Mouse (Mus musculus): ENCODE data around the gene Hsd17b7. TPM values are rescaled to one million over a fixed set of nuclear protein-coding genes. Genes with fewer than 3 reads are reported as not detected.
A peak's percentile ranks its signal among the peaks of the same experiment; 100 is the strongest.

Gene Hsd17b7
- polyA plus RNA-seq, 1 experiment from 2014 or later = 11.8 TPM

- H3K4me2 ChIP-seq (replicated peaks; ENCODE audit: low read depth, low read length) = no peak overlapping the region
- no peak overlapping the region for H3K4me3 ChIP-seq (ENCODE audit: low read depth, low read length)
- TF ChIP-seq EP300 (IDR thresholded peaks at IDR 0.05) = no peak
- no peak for TF ChIP-seq CTCF (IDR thresholded peaks at IDR 0.05)
- no peak overlapping the region for H3K27ac ChIP-seq (ENCODE audit: low read length)
- WGBS = 69% methylated on average over 7 of the region's 7 CpGs
- no peaks in the 10 kb centered on the region for H3K4me1 ChIP-seq (ENCODE audit: insufficient read depth, low read depth, low read length)
- no peak overlapping the region for H3K9ac ChIP-seq (replicated peaks; ENCODE audit: low read depth)
- no peaks in the 10 kb centered on the region for H3K9me3 ChIP-seq (ENCODE audit: low read length)
- H3K27me3 ChIP-seq (replicated peaks; ENCODE audit: insufficient read depth, low read length) = no peaks in the 10 kb centered on the region
- no peaks in the 10 kb centered on the region for H3K36me3 ChIP-seq (ENCODE audit: insufficient read depth, low read length)
- ATAC-seq (no peak), DNase-seq (ENCODE audit: low spot score) (no peak)
Observed at GRCm38 (mm10) chr1:169932122-169932746, 36.8 kb downstream of the Hsd17b7 start.

- H3K9ac ChIP-seq (replicated peaks; ENCODE audit: low read depth) = no peak overlapping the region
- 75% methylated on average over 7 of the region's 7 CpGs for WGBS
- no peaks in the 10 kb centered on the region for H3K36me3 ChIP-seq (ENCODE audit: insufficient read depth, low read length)
- ATAC-seq (no peak), DNase-seq (ENCODE audit: low spot score) (no peak)
- no peak overlapping the region for H3K27ac ChIP-seq (ENCODE audit: low read length)
- H3K27me3 ChIP-seq (replicated peaks; ENCODE audit: insufficient read depth, low read length) = no peaks in the 10 kb centered on the region
- H3K9me3 ChIP-seq (ENCODE audit: low read length) = no peaks in the 10 kb centered on the region
- H3K4me3 ChIP-seq (ENCODE audit: low read depth, low read length) = no peak overlapping the region
- no peaks in the 10 kb centered on the region for H3K4me1 ChIP-seq (ENCODE audit: insufficient read depth, low read depth, low read length)
- H3K4me2 ChIP-seq (replicated peaks; ENCODE audit: low read depth, low read length) = no peak overlapping the region
- TF ChIP-seq CTCF (IDR thresholded peaks at IDR 0.05) (no peak), EP300 (IDR thresholded peaks at IDR 0.05) (no peak)
Observed at GRCm38 (mm10) chr1:169931698-169932097, 37.3 kb downstream of the Hsd17b7 start.

GRCm38 (mm10) chr1:169928454-169928971 is 40.5 kb downstream of the Hsd17b7 start, which contains the start of gene Ccdc190:
Ccdc190 (plus strand) TSS chr1:169928648.
- 14% methylated on average over 12 of the region's 12 CpGs for WGBS
- no peaks in the 10 kb centered on the region for H3K9me3 ChIP-seq (ENCODE audit: low read length)
- no peak for DNase-seq (ENCODE audit: low spot score)
- H3K4me3 ChIP-seq (ENCODE audit: low read depth, low read length) = no peak within 1 kb of the TSS
- H3K27ac ChIP-seq (ENCODE audit: low read length) = no peak within 1 kb of the TSS
- no peaks in the 10 kb centered on the region for H3K36me3 ChIP-seq (ENCODE audit: insufficient read depth, low read length)
- peak; percentile 37; the same call in 1 of the 2 replicates for ATAC-seq
- no peak within 1 kb of the TSS for H3K9ac ChIP-seq (replicated peaks; ENCODE audit: low read depth)
- H3K4me2 ChIP-seq (replicated peaks; ENCODE audit: low read depth, low read length) = peak within 1 kb of the TSS; percentile 36; the same call in 1 of the 2 replicates
- TF ChIP-seq EP300 (IDR thresholded peaks at IDR 0.05) (no peak), CTCF (IDR thresholded peaks at IDR 0.05) (no peak)
- H3K4me1 ChIP-seq (ENCODE audit: insufficient read depth, low read depth, low read length) = no peaks in the 10 kb centered on the region
- no peaks in the 10 kb centered on the region for H3K27me3 ChIP-seq (replicated peaks; ENCODE audit: insufficient read depth, low read length)

- no peaks in the 10 kb centered on the region for H3K9me3 ChIP-seq (ENCODE audit: low read length)
- no peak for ATAC-seq
- WGBS = 59% methylated on average over 8 of the region's 8 CpGs
- no peak overlapping the region for H3K4me3 ChIP-seq (ENCODE audit: low read depth, low read length)
- H3K4me2 ChIP-seq (replicated peaks; ENCODE audit: low read depth, low read length) = no peak overlapping the region
- no peak for DNase-seq (ENCODE audit: low spot score)
- no peak overlapping the region for H3K27ac ChIP-seq (ENCODE audit: low read length)
- H3K9ac ChIP-seq (replicated peaks; ENCODE audit: low read depth) = no peak overlapping the region
- no peaks in the 10 kb centered on the region for H3K36me3 ChIP-seq (ENCODE audit: insufficient read depth, low read length)
- TF ChIP-seq EP300 (IDR thresholded peaks at IDR 0.05) = no peak
- no peaks in the 10 kb centered on the region for H3K4me1 ChIP-seq (ENCODE audit: insufficient read depth, low read depth, low read length)
- H3K27me3 ChIP-seq (replicated peaks; ENCODE audit: insufficient read depth, low read length) = no peaks in the 10 kb centered on the region
Observed at GRCm38 (mm10) chr1:169927753-169928369, 41.2 kb downstream of the Hsd17b7 start.

GRCm38 (mm10) chr1:169924567-169924966 is 44.5 kb downstream of the Hsd17b7 start:
- no peak overlapping the region for H3K27ac ChIP-seq (ENCODE audit: low read length)
- no peak for ATAC-seq
- H3K4me2 ChIP-seq (replicated peaks; ENCODE audit: low read depth, low read length) = no peak overlapping the region
- no peak for DNase-seq (ENCODE audit: low spot score)
- H3K27me3 ChIP-seq (replicated peaks; ENCODE audit: insufficient read depth, low read length) = no peaks in the 10 kb centered on the region
- H3K9ac ChIP-seq (replicated peaks; ENCODE audit: low read depth) = no peak overlapping the region
- H3K4me3 ChIP-seq (ENCODE audit: low read depth, low read length) = no peak overlapping the region
- no peaks in the 10 kb centered on the region for H3K9me3 ChIP-seq (ENCODE audit: low read length)
- no peaks in the 10 kb centered on the region for H3K36me3 ChIP-seq (ENCODE audit: insufficient read depth, low read length)
- no peak for TF ChIP-seq EP300 (IDR thresholded peaks at IDR 0.05)
- no peak for TF ChIP-seq CTCF (IDR thresholded peaks at IDR 0.05)
- WGBS = 27% methylated on average over 2 of the region's 2 CpGs
- H3K4me1 ChIP-seq (ENCODE audit: insufficient read depth, low read depth, low read length) = no peaks in the 10 kb centered on the region; the same call in 1 of the 2 replicates

- H3K27me3 ChIP-seq (replicated peaks; ENCODE audit: insufficient read depth, low read length) = no peaks in the 10 kb centered on the region
- H3K27ac ChIP-seq (ENCODE audit: low read length) = no peak overlapping the region
- WGBS = 21% methylated on average over 8 of the region's 8 CpGs
- H3K36me3 ChIP-seq (ENCODE audit: insufficient read depth, low read length) = no peaks in the 10 kb centered on the region
- TF ChIP-seq CTCF (IDR thresholded peaks at IDR 0.05) = peak; percentile 82
- TF ChIP-seq EP300 (IDR thresholded peaks at IDR 0.05) = no peak
- H3K4me2 ChIP-seq (replicated peaks; ENCODE audit: low read depth, low read length) = peak overlapping the region; percentile 27; the same call in 1 of the 2 replicates
- DNase-seq (ENCODE audit: low spot score) (peak; percentile 78), ATAC-seq (0 out of 2 replicates have a peak, but pooled peaks have one; percentile 11)
- no peak overlapping the region for H3K4me3 ChIP-seq (ENCODE audit: low read depth, low read length)
- no peak overlapping the region for H3K9ac ChIP-seq (replicated peaks; ENCODE audit: low read depth)
- H3K9me3 ChIP-seq (ENCODE audit: low read length) = no peaks in the 10 kb centered on the region
- no peaks in the 10 kb centered on the region; the same call in 1 of the 2 replicates for H3K4me1 ChIP-seq (ENCODE audit: insufficient read depth, low read depth, low read length)
Observed at GRCm38 (mm10) chr1:169921710-169922211, 47.3 kb downstream of the Hsd17b7 start.

Data from lung, postnatal 0 days (tissue).